Mouse (Mus musculus): Measurements from ENCODE around the gene Mus81.
A peak's percentile ranks its signal among the peaks of the same experiment; 100 is the strongest.

Gene Mus81

DNA sequence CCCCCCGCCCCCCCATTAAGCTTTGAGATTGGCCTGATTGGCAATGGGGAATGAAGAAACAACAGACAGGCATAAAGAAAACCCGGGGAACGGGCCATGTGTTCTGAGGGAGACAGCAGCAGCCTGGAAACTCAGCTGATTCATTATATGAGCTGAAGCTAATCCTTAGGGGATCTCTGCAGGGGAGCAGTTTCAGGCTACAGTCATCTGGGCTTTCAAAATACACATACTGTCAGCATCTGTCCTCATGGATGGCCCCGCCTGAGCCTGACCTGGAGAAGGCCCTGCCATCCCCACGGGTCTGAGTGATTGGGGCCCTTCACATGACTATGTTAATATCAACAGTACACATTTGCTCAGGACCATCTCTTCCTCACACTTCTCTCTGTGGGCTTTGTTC lies 16.4 kb downstream of the Mus81 start:
- no peak for DNase-seq (ENCODE audit: low spot score in 2 of 2)

DNA sequence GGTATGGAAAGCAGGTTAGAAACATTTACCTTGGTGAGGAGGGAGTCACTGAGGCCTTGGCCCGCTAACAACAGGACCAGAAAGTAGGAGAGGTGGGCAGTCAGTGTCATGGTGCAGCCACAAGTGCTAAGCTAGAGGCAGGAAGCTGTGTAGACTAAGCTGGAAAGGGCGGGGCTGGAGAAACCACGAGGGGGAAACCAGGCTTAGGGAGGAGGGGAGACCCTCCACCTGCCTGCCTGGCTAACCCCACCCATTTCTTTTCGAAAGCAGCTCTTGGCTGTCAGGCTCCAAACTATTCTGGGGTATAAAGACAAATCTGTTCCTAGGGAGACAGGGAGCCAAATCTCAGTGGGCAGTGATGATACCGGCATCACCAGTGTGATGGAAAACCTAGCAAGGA lies 19.8 kb downstream of the Mus81 start, which contains the start of gene Ctsw:
Ctsw (minus strand) TSS at position 134 of the 400 bp plus-strand sequence.
- DNase-seq (ENCODE audit: low spot score in 2 of 2): no peak

DNA sequence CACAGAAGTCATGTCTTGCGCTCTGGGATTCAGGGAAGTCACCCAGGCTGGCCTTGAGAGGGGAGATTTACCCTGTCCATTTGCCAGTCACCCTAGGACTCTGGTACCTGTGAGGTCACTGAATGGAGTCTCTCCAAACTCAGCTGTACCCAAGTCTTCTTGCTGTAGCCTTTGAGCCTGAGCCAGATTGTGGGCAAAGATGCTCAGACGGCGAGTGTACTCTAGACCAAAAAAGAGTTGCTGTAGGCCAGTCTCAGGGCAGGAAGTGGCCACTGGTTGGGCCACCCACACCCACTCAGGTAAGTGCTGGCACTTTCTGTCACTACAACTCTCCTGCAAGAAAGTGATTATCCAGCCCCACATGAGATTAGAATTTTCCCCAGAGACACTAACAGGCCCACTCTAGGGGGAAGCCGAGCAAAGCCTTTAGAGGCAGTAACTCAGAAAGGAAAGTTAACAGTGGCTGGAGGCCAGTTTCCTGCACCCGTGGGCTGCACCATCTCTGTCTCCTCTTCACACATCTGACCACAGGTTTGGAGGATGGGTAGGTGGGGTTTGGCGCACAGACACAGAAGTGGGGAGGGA lies 21.2 kb downstream of the Mus81 start:
- DNase-seq (ENCODE audit: low spot score in 2 of 2): no peak

DNA sequence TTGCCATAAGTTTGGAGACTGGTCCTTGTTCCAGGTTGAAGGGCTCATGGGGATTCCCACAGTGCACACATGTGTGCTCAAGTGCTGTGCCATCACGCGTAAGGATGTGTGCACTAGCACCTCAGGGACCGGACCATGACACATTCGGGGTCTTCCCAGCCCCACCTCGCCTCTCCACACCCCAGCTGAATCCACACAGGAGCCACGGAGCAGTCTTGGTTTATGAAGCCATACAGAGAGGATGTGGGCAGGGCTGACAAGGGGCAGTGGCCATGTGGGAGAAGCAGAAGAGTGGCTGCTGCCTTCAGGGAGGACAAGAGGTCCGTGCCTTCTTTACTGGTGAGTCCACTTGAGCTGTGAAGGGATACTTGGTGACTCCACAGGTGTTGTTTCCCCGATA lies 23.2 kb downstream of the Mus81 start:
- no peak for DNase-seq (ENCODE audit: low spot score in 2 of 2)

DNA sequence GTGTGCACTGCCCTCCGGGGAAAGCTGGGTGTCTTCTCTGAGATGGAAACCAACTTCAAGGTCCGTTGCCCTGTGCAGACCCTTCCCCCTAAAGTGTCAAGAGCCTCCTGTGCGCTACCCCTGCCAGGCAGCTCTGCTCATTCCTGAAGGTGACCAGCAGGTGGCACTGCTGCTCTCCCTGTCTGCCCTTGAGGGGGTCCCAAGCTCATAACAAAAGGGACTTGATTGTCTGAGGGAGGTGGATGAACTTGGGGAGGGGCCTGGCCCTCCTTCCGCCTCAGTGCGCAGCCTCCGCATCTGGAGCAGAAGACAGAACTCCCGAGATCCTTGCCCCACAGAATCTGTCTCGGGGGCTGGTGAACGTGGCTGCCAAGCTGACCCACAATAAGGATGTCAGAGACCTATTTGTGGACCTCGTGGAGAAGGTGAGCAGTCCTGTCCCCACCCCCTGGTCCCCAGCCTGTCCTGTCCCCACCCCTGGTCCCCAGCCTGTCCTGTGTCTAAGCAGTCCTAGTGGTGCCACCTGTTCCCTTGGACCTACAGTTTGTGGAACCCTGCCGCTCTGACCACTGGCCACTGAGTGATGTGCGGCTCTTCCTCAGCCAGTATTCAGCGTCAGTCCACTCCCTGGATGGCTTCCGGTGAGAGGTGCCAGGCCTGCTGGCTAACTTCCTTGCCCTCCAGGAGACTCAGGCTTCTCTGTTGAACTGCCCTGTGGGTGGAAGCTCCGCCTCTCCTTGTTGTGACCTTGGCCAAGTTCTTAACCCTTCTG lies 24.2 kb downstream of the Mus81 start:
- no peak for DNase-seq (ENCODE audit: low spot score in 2 of 2)

DNA sequence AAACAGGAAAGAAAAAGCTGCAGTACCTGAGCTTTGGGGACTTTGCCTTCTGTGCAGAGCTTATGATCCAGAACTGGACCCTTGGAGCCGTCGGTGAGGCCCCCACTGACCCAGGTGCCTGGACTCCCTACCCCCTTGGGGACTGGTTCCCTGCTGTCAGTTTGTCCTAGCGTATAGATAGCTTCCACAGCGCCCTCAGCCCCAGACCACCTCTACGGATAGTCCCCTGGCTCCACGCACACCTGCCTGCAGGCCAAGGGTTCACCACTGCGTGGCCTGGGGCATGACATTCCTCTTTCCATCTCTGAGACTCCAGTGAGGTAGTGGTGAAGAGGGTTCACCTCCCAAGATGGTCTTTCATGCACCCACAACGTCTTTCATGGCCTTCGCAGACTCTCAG lies 25.0 kb downstream of the Mus81 start:
- no peak for DNase-seq (ENCODE audit: low spot score in 2 of 2)

DNA sequence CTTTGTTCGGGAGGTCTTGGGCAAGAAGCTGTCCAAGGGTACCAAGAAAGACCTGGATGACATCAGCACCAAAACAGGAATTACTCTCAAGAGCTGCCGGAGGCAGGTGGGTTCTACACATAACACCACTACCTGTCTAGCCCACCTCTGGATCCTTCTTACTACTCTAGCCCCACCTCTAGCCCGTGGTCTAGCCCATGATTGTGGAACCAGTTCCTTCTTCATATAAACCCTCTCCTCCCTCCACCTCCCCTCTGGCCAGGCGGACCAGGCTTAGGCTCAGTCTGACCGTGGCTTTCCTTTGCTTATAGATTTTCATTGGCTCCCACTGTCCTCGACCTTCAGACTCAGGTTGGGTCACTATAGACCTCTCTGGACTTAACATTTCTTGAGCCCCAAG lies 26.8 kb downstream of the Mus81 start:
- DNase-seq (ENCODE audit: low spot score in 2 of 2): no peak

DNA sequence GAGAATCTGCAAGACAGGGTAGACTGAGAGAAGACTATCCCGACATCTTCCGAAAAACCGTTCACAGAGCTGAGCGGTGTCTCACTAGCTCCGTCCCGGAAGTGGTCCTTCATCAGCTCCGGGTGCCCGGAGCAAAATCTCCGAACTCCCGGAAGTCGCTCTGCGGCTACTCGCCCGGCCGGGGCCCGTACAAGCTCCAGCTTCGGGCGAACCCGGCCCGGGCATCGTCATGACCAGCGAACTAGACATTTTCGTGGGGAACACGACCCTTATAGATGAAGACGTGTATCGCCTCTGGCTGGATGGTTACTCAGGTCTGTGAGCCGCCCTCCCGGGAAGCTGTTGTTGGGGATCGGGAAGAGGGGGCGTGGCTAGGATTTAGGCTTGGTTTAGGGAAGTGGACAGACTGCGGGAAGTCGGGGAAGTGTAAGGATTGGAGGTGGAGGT lies 27.7 kb downstream of the Mus81 start, which contains the start of gene Fibp:
Fibp (plus strand) TSS at position 151 of the 447 bp plus-strand sequence.
- peak; percentile 88 to 90 for DNase-seq (ENCODE audit: low spot score in 2 of 2)

DNA sequence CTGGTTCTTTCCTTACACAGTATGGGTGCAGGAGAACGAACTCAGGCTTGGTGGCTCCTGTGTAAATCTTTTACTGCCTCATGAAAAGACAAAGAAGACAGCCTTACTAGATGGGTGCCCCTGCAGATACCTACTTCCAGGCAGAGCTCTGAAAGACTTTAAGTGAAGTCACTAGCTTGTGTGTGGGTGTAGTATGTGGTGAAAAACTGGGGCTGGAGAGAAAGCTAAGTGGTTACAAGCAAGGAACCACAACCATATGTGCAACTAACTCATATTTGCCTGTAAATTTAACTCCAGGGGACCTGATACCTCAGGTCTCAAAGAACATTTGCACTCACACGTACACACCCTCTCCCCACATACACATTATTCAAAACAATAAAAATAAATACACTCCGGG lies 28.3 kb downstream of the Mus81 start:
- DNase-seq (ENCODE audit: low spot score in 2 of 2): no peak

DNA sequence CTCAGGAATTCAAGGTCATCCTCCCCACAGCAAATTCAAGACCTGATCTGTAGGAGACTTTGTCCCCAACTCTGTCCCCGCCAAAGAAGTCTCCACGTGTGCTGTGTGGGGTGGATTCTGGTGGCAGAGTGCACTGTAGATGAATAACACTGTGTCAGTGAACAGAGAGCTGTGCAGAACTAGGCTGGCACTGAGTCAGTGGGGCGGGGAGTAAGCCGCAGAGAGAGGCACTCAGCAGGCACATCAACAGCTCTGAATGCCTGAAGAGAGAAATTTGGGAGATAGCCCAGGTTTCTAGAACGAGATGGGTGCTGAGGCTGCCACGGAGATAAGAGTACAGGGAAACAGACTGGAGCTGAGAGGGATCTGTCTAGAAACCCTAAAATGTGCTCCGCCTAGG lies 29.2 kb downstream of the Mus81 start:
- no peak for DNase-seq (ENCODE audit: low spot score in 2 of 2)

DNA sequence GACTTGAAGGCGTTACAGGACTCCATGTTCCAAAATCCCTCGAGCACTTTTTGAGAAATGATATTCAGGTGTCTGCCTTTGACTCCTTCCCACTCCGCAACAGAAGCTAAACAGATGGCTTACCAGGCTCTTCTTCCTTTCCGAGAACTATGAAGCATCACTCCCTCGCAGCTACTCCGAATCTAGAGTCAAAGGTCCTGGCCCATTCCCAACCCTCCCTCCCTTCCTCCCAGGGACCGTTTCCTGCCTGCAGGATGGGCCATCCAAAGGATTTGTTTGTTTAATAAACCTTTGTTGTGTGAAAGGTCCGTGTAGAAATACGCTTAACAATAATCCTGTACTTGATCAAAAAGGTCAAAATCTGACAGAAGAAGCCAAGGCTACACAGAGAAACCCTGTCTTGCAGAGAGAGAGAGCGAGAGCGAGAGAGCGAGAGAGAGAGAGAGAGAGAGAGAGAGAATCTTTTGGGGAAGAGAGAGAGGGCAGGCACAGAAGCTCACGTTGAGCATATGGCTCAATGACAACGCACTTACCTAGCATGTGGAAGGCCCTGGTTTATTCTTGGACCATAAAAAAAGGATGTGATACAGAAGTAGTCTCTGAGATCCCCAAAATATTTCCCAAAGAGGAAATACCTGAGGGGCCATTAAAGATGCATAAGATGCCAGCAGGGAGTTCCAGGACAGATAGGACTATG lies 30.3 kb downstream of the Mus81 start, which contains the start of gene Ccdc85b:
Ccdc85b (minus strand) TSS at position 149 of the 697 bp plus-strand sequence.
- no peak for DNase-seq (ENCODE audit: low spot score in 2 of 2)

DNA sequence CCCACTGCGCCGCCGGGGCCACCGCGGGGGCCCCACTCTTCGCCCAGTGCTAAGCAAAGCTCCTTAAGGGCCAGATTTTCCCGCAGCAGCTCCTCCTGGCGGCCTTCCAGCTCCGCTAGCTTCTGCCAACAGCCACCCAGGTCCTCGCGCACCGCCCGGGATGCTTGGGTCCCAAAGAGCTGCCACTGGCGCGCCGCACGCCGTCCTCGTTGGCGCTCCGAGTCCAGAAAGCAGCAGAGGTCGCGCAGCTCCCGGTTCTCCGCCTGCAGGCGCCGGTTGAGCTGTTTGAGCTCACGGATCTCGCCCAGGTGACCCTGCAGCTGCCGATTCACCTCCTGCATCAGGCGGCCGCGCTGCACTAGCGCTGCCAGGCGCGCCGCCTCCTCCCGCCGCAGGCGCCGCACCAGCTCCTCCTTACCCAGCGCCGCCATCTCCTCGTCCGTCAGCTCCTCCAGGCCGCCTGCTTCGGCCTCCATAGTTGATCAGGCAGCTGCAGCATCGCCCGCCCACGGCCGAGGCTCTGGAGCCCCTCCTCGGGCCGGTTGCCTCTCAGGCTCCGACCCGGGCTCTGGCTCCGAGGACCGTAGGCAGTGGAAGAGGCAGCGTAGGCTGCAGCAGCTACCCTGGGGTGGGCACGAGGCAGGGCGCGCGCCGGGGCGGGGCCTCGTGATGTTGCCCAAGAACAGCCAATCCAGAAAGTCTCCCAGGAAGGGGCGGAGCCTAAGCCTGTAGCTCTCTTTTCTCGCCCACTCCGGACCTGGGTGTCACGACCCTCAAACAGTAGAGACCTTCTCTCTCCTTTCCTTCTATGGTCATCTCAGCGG lies 31.1 kb downstream of the Mus81 start:
- peak; percentile 94 to 95 for DNase-seq (ENCODE audit: low spot score in 2 of 2)

DNA sequence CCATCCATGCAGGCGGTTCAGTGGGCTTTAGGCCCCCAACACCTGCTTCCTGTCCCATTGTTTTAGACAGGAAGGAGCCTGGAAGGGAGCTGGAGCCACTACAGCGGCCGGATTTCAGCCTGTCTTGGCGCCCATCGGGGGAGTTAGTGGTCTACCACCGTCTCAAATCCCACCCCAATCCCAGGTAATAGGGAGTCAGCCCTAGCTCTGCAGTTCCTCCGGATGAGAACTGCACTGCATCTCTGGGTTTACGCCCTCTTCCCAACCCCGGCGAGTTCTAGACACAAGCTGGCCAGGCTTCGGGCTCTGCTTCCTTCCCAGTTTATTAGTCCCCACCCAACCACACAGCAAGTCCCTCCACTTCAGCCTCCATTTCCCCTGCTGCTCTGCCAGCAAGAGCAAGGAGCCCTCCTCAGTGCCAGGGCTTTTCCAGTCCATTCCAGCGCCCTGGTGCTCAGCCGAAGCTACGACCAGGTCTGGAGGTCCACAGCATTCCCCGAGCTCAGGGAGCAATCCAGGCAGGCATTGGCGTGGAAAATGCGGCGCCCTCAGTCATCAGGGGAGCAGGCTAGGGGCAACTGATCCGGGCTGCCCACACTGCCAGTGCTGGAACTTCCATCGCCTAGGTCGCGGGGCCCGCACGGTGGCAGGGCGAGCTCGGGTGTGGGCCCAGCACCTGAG lies 31.8 kb downstream of the Mus81 start:
- no peak for DNase-seq (ENCODE audit: low spot score in 2 of 2)

DNA sequence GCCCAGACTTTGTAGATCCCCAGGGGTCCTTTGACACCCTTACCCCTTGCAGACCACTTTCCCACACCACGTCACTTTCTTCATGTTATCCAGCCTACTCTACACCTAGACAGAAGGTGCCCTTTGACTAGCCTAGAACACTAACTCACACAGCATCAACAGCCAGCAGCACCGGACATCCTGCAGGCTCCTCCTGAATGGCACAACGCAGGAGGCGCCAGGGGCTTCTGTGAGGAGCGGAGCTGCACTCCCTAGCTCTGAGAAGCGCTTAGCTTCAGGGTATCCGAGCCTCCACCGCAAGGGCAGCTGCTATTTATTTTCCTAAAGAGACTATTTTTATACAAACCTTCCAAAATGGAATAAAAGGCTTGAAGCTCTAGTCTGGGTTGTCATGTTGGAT lies 32.6 kb downstream of the Mus81 start:
- DNase-seq (ENCODE audit: low spot score in 2 of 2): no peak

DNA sequence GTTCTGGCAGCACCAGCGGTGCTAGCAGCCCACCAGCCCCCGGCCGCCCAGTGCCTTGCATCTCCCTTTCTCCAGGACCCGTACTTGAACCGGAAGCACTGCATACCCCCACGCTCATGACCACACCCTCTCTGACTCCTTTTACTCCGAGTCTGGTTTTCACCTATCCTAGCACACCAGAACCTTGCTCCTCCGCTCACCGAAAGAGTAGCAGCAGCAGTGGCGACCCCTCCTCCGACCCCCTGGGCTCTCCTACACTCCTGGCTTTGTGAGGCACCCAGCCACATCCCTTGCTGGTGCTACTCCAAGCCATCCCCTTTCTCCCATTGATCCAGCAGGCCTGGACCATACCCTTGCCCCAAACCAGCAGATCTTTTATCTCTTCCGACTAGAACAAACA lies 33.2 kb downstream of the Mus81 start:
- DNase-seq (ENCODE audit: low spot score in 2 of 2): no peak

DNA sequence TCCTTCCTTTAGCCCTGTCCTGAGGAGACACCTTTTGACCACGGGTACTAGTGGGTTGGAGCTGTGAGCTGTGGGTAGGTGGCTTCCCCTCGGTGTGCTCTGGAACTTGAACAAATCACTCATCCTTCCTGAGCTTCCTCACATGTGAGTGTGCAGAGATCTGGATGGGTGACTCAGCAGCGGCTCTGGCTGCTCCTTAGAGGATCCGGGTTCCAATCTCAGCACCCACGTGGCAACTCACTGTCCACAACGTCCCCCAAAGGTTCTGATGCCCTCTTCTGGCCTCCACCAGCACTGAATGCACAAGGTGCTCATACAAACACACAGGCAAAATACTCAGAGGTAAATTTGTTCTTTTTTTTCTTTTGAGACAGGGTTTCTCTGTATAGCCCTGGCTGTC lies 36.4 kb downstream of the Mus81 start:
- no peak for DNase-seq (ENCODE audit: low spot score in 2 of 2)

DNA sequence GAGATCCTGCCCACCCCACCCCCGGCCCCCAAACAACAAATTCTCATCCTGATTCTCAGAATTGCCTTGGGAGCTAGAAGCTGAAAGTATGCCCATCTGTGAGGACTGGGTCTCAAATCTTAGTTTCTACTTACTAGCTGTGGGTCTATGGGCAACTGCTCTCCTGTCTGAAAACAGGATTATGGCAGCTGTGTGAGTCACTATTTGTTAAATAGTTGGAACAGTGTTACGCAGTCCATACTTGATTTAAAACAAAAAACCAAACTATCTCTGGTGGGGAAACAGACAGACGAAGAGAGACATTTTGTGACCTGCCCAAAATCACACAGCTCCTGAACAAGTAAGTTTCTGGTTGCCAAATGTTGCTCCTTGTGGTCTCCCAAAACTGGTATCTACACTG lies 38.5 kb downstream of the Mus81 start:
- DNase-seq (ENCODE audit: low spot score in 2 of 2): no peak

DNA sequence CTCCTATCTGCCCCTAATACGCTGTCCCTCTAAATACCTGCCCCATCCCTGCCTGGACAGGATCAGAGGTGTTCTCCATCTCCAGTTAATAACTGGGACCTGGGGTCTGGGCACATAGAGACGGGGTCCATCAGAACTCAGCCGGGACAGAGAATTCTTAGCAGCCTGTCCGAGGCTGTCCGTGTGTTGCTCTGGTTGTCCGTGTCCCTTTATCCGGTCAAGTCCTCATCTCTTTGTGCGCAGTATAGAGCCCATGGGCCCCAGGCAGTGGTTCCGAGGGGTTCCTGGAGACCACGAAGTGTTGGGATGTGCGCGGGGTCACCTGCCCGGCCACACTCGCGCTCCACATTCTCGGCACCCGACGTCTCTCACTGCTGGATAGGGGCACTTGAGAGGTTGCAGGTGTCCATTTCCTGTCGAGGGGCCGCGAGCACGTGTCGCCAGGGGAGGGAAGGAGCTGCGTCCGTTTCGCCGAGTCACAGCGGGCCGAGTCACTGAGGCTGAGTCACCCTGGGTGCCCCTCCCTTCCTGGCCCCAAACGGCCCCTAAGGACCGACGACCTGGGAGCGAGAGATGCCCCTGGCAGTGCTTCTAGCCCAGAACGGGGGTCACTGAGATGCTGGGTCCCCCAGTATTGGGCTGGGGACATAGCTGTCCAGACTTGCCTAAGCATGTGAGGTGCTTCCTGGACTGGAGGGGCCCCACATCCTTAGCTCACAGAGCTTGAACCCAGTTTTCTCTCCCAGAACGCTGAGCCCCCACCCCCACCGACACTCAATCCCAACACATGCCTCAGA lies 39.6 kb downstream of the Mus81 start:
- DNase-seq (ENCODE audit: low spot score in 2 of 2): no peak

DNA sequence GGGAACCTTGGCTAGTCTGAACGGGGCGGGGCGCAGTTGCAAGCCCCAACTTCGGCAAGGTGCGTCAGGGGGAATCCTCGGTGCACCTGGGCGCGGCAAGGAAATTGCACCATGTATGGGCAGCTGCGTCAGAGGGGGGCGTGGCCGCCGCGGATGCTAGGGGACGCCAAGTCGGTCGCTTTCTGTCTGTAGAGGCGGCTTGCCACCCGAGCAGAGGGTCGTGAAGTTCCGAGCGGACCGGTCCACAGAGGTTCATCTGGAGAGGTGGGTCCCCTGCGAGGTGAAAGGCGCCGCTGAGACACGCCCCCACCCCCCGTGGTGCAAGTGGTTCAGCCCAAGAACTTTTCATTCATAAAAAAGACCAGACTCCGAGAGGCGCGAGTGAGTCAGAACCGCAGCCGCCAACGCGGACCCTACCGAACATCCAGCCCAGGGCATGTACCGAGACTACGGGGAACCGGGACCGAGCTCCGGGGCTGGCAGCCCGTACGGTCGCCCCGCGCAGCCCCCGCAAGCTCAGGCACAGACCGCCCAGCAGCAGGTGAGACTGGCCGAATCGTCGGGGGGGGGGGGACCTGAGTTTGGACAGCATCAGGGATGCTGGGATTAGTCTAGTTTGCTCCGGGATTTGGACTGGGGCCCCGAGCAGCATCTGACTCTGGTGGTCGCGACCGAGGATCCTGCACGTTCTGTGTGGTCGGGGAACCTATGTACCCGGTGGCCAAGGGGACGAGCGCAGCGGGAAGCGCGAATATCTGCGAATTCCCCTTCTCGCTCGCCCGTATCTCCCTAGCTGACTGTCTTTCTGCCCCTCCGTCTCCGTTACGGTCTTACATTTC lies 40.5 kb downstream of the Mus81 start, which contains the start of gene Fosl1:
Fosl1 (plus strand) TSS at position 33 of the 839 bp plus-strand sequence.
- peak; percentile 77 for DNase-seq (ENCODE audit: low spot score in 2 of 2)
